Mouse (Mus musculus) heart, adult 10 weeks (tissue): Measurements from ENCODE around the gene Zscan12. TPM values are rescaled to one million over a fixed set of nuclear protein-coding genes. Genes with fewer than 3 reads are reported as not detected.

Source experiments
- polyA plus RNA-seq: library from polyadenylated mRNA; stranded (reverse); fragments of 350-450 nt; fragmentation: Illumina TruSeq; extraction: RNeasy Lipid Tissue Mini Kit (QIAGEN cat#74804); gene quantifications from one replicate; pipeline ENCODE4 v1.2.3, GENCODE M21; 2014; ENCODE audit warnings: low read depth, low replicate concordance

Gene Zscan12
- 6.9 TPM for polyA plus RNA-seq

GRCm38 (mm10) chr13:21362621-21363248 is at the start of gene Zscan12:
Zscan12 (plus strand) TSS chr13:21362820.

DNA sequence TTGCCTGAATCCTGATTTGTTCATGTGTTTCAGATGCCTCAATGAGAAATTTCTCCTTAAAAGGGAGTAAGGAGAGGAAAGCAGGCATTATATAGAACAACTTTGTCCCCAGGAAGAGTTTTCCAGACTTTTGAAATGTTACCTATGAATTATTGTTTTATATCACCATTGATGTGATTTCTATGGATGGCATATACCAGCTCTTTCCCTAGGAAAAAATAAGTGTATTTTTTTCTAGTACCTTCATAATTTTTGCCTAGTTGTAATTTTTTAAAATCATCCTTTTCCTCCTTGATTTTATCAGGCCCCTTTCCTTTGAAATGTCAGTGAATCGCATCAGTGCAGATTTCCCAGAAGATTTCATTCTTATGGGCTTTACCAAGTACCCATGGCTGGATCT is 16.0 kb upstream of the Zscan12 start, which contains the start of gene Olfr1367:
Gene Olfr1367 (plus strand): TSS at position 301 of the 400 bp plus-strand sequence.

DNA sequence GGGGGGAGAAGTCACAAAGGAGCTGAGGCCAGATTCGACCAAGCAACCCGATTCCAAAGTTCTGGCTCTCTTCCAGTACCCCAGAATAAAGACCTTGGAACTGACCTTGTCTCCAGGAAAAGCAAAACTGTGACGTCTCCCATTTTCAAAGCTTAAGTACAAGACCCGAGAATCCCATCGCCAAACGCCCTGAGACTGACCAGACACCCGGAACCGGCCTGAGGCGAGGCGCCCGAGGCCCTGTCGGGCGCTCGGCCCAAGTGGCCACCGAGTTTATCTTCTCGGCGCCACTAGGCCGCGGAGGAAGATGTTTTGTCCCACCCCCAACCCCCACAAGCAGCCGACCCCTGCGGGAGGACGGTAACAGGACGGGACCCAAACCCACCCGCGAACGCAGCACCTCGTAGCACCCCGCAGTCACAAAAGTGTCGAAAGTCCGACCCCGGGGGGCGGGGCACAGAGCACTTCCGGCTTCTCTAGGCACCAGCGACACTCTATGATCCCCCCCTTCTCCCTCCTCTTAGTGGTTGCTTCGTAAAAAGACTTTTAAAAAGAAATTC is 39.7 kb downstream of the Zscan12 start, which contains the start of gene Zkscan3:
Gene Zkscan3 (minus strand): TSS at position 469 of the 560 bp plus-strand sequence.

Other genes with a start within 250 kb of the Zscan12 start
- gene Olfr263, start 233.2 kb upstream of the Zscan12 start, polyA plus RNA-seq: not detected
- gene Olfr1368, start 217.0 kb upstream of the Zscan12 start, polyA plus RNA-seq: not detected
- 21.8 TPM for gene Trim27, start 183.4 kb upstream of the Zscan12 start, polyA plus RNA-seq
- not detected for gene Gpx5, start 70.1 kb upstream of the Zscan12 start, polyA plus RNA-seq
- gene Gpx6, start 50.7 kb upstream of the Zscan12 start, polyA plus RNA-seq: not detected
- gene Olfr1367, start 15.9 kb upstream of the Zscan12 start, polyA plus RNA-seq: not detected
- 57.5 TPM for gene Zkscan3, start 39.9 kb downstream of the Zscan12 start, polyA plus RNA-seq
- 1.8 TPM for gene Pgbd1, start 78.2 kb downstream of the Zscan12 start, polyA plus RNA-seq
- 39.4 TPM for gene Zscan26, start 90.9 kb downstream of the Zscan12 start, polyA plus RNA-seq
- gene Nkapl, start 105.7 kb downstream of the Zscan12 start, polyA plus RNA-seq: 1.0 TPM
- 1.6 TPM for gene Zkscan4, start 116.1 kb downstream of the Zscan12 start, polyA plus RNA-seq
- gene Gm10065, start 116.6 kb downstream of the Zscan12 start, polyA plus RNA-seq: not detected
- gene AK157302, start 132.4 kb downstream of the Zscan12 start, polyA plus RNA-seq: 2.7 TPM
- gene Gm11273, start 138.6 kb downstream of the Zscan12 start, polyA plus RNA-seq: 28.7 TPM
- 6.1 TPM for gene Zkscan8, start 168.3 kb downstream of the Zscan12 start, polyA plus RNA-seq
- gene Olfr1366, start 180.0 kb downstream of the Zscan12 start, polyA plus RNA-seq: not detected
- not detected for gene Olfr1535, start 197.1 kb downstream of the Zscan12 start, polyA plus RNA-seq
- not detected for gene Olfr1364, start 218.9 kb downstream of the Zscan12 start, polyA plus RNA-seq